Mouse (Mus musculus) hindbrain, postnatal 0 days (tissue): Measurements from ENCODE around the gene C1qb. TPM values are rescaled to one million over a fixed set of nuclear protein-coding genes. Genes with fewer than 3 reads are reported as not detected.

Experiments used
- ATAC-seq: fragments of 200-750 bp; cut with Nextera tagmentation; 2 replicates; pipeline ENCODE4 v1.8.0; 2017; ENCODE audit warnings: mild to moderate bottlenecking, moderate TSS enrichment, moderate library complexity
- DNase-seq: peaks from one replicate; pipeline ENCODE4 v3.0.0-alpha.2; 2015; ENCODE audit warnings: low spot score
- H3K27ac ChIP-seq: fragments of 300-500 bp; sonication (generic); 2 replicates; pipeline ENCODE4 v1.5.1; 2014; ENCODE audit warnings: mild to moderate bottlenecking
- H3K27me3 ChIP-seq: fragments of 300-500 bp; sonication (generic); 2 replicates; pipeline ENCODE4 v1.6.1; 2014; ENCODE audit warnings: low read length, mixed read lengths; ENCODE audit not compliant: insufficient read depth
- H3K36me3 ChIP-seq: fragments of 300-500 bp; sonication (generic); 2 replicates; pipeline ENCODE4 v1.6.1; 2014; ENCODE audit warnings: low read length, mixed read lengths; ENCODE audit not compliant: insufficient read depth
- H3K4me1 ChIP-seq: fragments of 300-500 bp; sonication (generic); 2 replicates; pipeline ENCODE4 v1.6.1; 2014; ENCODE audit warnings: antibody characterized with exemption, low read length, mixed read lengths; ENCODE audit not compliant: insufficient read depth
- H3K4me2 ChIP-seq: fragments of 300-500 bp; sonication (generic); 2 replicates; pipeline ENCODE4 v1.6.1; 2014; ENCODE audit warnings: low read depth, mild to moderate bottlenecking, low read length, moderate library complexity, mixed read lengths
- H3K4me3 ChIP-seq: fragments of 300-500 bp; sonication (generic); 2 replicates; pipeline ENCODE4 v1.5.1; 2014; ENCODE audit warnings: low read length
- H3K9ac ChIP-seq: fragments of 300-500 bp; sonication (generic); replicated peaks from 2 replicates; pipeline ENCODE4 v1.6.1; 2014; ENCODE audit warnings: mild to moderate bottlenecking, low read length, moderate library complexity, mixed read lengths
- H3K9me3 ChIP-seq: fragments of 300-500 bp; sonication (generic); 2 replicates; pipeline ENCODE4 v1.6.1; 2016; ENCODE audit warnings: low read length, mixed read lengths
- CTCF ChIP-seq: IDR thresholded peaks from 2 replicates; pipeline ENCODE4 v1.5.1; 2016; ENCODE audit warnings: antibody characterized with exemption, control low read depth, low read depth
- WGBS: fragments of 180-500 bp; shearing (Covaris S2); extraction: QIAGEN DNeasy Blood & Tissue Kit; methylation state at CpG from one replicate; pipeline ENCODE4 v1.1.7; 2014; 5-methylcytosine and 5-hydroxymethylcytosine counted together
- polyA plus RNA-seq: library from polyadenylated mRNA; unstranded; fragments of >200 nt; fragmentation: Nextera tagmentation; extraction: Ambion mirVana; gene quantifications from 2 replicates; pipeline ENCODE4 v1.2.1, GENCODE M21; 2015
- total RNA-seq: library from RNA; depleted of rRNA; stranded (reverse); fragments of >200 nt; gene quantifications from 2 replicates; pipeline ENCODE4 v1.2.3, GENCODE M21; 2014

C1qb gene
- total and polyA plus RNA-seq, 2 experiments from 2014 or later = 72.0 to 75.8 TPM

DNA sequence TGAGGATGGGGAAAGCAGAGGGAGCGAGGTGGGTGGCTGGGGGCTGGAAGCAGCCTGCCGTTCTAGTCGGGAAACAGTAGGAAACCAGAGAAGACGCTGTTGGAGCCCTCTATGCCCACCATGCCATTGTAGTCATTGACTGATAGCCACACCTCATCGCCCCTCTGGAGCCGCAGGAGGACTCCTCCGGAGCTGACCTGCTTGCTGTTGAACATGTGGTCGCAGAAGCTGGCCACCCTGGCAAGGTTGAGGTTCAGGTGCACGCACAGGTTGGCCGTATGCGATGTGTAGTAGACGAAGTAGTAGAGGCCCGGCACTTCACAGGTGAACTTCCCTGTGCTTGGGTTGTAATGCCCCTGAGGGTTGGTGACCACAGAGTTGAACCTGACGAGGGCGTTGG is 4.0 kb upstream of the C1qb start:
- ATAC-seq (no peak), DNase-seq (no peak)
- Histone ChIP-seq H3K4me2 (no peak overlapping the region), H3K27me3 (no peaks in the 10 kb centered on the region), H3K27ac (no peak overlapping the region), H3K9ac (no peak overlapping the region), H3K36me3 (no peaks in the 10 kb centered on the region), H3K4me3 (no peak overlapping the region), H3K4me1 (no peaks in the 10 kb centered on the region), H3K9me3 (no peaks in the 10 kb centered on the region)
- TF ChIP-seq CTCF = no peak
- WGBS = 86% methylated on average over 15 of the region's 15 CpGs

DNA sequence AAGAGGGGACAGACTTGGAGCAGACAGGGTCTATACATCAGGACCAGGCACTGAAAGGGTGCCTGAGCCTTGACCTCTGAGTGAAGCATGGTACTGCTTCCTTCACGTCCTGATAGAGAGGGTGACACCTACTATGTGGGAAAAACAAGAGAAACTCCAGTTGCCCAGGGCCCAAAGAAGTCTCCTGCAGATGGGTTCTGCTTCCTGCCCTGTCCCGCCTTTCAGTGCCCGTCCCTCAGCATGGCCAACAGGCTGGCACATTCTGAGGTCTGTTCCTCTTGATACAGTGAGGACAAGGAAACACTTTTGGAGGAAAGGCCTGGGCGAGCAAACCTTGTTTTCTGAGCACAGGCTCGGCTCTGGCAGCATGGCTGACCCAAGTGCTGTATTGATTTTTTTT is 1.7 kb upstream of the C1qb start:
- H3K9me3 ChIP-seq = no peaks in the 10 kb centered on the region
- ATAC-seq (no peak), DNase-seq (no peak)
- no peaks in the 10 kb centered on the region for H3K4me1 ChIP-seq
- H3K27ac ChIP-seq = no peak overlapping the region
- WGBS = 75% methylated on average over 5 of the region's 5 CpGs
- no peak overlapping the region for H3K9ac ChIP-seq
- no peak for TF ChIP-seq CTCF
- no peaks in the 10 kb centered on the region for H3K27me3 ChIP-seq
- H3K4me2 ChIP-seq = no peak overlapping the region
- H3K36me3 ChIP-seq = no peaks in the 10 kb centered on the region
- H3K4me3 ChIP-seq = no peak overlapping the region

DNA sequence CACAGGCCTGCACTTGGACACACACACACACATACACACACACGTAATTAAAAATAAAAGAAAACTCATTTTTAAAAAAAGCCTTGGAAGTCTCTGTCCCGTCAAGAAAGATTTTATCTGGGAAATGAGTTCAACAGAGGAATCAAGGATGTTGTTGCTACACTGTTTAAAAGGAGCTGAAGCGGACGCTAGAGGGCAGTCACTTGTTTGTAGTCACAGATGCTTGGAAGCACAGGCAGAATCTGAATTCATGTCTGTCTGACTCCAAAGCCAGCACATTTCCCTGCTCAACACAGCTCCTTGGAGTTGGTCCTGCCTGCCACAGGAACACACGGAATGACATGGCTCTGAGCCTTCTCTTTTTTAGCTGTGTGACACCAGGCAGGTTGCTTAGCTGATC is 7.4 kb downstream of the C1qb start:
- Histone ChIP-seq H3K36me3 (no peaks in the 10 kb centered on the region), H3K9me3 (no peaks in the 10 kb centered on the region), H3K9ac (no peak overlapping the region), H3K27ac (no peak overlapping the region), H3K4me3 (no peak overlapping the region), H3K4me2 (no peak overlapping the region), H3K4me1 (no peaks in the 10 kb centered on the region), H3K27me3 (no peaks in the 10 kb centered on the region)
- DNase-seq (peak; percentile 49), ATAC-seq (no peak)
- TF ChIP-seq CTCF = peak; percentile 52
- 24% methylated on average over 5 of the region's 5 CpGs for WGBS

- Histone ChIP-seq H3K27me3 (no peaks in the 10 kb centered on the region), H3K4me1 (no peaks in the 10 kb centered on the region), H3K9ac (no peak overlapping the region), H3K27ac (no peak overlapping the region), H3K4me2 (no peak overlapping the region), H3K4me3 (no peak overlapping the region), H3K9me3 (no peaks in the 10 kb centered on the region), H3K36me3 (no peaks in the 10 kb centered on the region)
- DNase-seq (no peak), ATAC-seq (peak; percentile 35; the same call in 1 of the 2 replicates)
- 54% methylated on average over 8 of the region's 8 CpGs for WGBS
- no peak for TF ChIP-seq CTCF
These were observed 7.8 kb downstream of the C1qb start for GRCm38 (mm10) chr4:136878171-136878570.

DNA sequence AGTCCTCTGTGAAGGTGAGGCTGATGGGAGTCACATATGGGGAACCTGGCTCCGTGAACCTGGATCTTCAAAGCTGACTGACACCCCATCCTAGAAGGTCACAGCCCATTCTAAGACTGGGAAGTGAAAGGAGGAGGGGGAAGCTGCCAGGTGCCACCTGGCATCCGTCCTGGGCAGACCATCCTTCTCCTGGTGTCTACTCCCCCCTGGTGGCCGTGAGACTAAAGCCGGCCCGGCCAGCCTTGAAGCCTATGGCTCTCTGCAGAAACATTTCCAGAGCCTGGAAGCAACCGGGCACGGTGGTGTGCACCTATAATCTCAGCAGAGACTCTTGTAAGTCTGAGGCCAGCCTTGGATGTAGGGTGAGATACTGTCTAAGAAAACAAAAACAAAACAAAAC is 9.0 kb downstream of the C1qb start:
- 17% methylated on average over 7 of the region's 7 CpGs for WGBS
- no peaks in the 10 kb centered on the region for H3K36me3 ChIP-seq
- H3K27ac ChIP-seq = no peak overlapping the region
- no peak overlapping the region for H3K4me2 ChIP-seq
- DNase-seq (peak; percentile 87), ATAC-seq (peak; percentile 62)
- H3K27me3 ChIP-seq = no peaks in the 10 kb centered on the region
- TF ChIP-seq CTCF = peak; percentile 91
- H3K9me3 ChIP-seq = no peaks in the 10 kb centered on the region
- H3K4me1 ChIP-seq = no peaks in the 10 kb centered on the region
- H3K9ac ChIP-seq = no peak overlapping the region
- no peak overlapping the region for H3K4me3 ChIP-seq

DNA sequence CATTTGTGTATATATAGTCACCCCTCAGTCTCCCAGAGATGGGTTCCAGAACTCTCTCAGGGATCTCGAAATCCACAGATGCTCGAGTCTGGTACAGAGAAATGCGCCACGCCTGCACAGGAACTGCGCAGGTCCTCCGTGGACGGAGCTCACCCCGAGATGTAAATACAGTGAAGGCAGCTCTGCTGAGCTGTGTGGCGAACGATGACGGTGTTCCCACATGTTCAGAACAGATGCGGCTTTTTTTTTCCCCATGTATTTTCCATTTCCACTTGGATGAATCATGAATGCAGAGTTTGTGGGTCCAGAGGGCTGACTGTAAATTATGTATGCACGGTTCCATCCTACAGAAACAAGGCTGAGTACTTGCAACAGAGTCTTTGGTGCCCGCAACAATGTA is 11.0 kb downstream of the C1qb start:
- H3K4me2 ChIP-seq = no peak overlapping the region
- H3K36me3 ChIP-seq = no peaks in the 10 kb centered on the region
- DNase-seq (no peak), ATAC-seq (no peak)
- no peak for TF ChIP-seq CTCF
- no peak overlapping the region for H3K9ac ChIP-seq
- no peak overlapping the region for H3K27ac ChIP-seq
- no peaks in the 10 kb centered on the region for H3K9me3 ChIP-seq
- H3K4me3 ChIP-seq = no peak overlapping the region
- WGBS = 83% methylated on average over 14 of the region's 14 CpGs
- no peaks in the 10 kb centered on the region for H3K4me1 ChIP-seq
- no peaks in the 10 kb centered on the region for H3K27me3 ChIP-seq

- Histone ChIP-seq H3K4me2 (no peak overlapping the region), H3K36me3 (no peaks in the 10 kb centered on the region), H3K9ac (no peak overlapping the region), H3K4me1 (peaks cover 12% of the 10 kb centered on the region; the same call in 1 of the 2 replicates), H3K27me3 (no peaks in the 10 kb centered on the region), H3K27ac (no peak overlapping the region), H3K9me3 (no peaks in the 10 kb centered on the region), H3K4me3 (no peak overlapping the region)
- ATAC-seq (no peak), DNase-seq (no peak)
- WGBS = 71% methylated on average over 6 of the region's 6 CpGs
- no peak for TF ChIP-seq CTCF
These were observed 17.6 kb downstream of the C1qb start for GRCm38 (mm10) chr4:136868371-136868770.
